Mouse (Mus musculus): ENCODE results near the gene Pard6a. TPM values are rescaled to one million over a fixed set of nuclear protein-coding genes. Genes with fewer than 3 reads are reported as not detected.
A peak's percentile ranks its signal among the peaks of the same experiment; 100 is the strongest.

The Pard6a gene
- 15.6 and 16.1 TPM in 2 replicates for polyA plus RNA-seq (2014; fragmentation: Nextera tagmentation; extraction: Ambion mirVana)

DNA sequence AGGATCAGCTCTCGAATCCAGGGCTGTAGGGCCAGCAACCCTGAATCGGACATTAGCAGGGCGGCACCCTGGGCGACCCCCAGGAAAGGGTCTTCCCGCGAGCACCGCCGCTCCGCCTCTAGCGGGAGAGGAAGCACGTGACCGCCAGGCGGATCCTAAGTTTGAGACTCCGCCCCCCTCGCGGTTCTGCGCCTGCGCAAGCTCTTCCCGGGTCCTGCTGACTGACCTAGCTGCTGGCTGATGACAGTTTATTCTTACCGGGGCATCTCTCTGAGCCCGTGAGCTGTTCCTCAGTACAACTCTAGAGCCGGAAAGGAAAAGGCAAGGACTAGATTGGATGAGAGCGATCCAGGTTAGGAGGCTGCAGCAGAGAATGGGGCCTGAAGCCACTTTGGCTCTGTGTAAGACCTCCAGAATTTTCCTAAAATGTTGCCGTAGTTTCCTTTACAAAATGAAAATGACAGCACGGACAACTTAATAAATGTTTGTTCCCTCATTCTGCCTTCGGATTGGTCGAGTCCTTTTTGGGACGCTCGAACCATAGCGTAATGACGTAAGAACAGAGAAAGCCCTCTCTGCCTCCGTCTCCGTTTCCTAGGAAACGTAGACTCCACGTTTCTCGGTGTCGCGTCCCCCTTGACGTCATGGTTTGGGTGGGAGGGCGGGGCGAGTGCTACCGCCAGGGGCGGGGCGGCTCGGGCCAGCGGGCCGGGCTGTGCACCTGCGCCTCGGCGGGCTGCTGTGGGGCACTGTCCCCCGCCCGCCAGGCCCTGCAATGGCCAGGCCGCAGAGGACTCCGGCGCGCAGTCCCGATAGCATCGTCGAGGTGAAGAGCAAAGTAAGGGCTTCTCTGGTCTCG lies at the start of gene Pard6a, which contains the start of gene Acd:
Gene Pard6a (plus strand): TSS at position 183 of the 859 bp plus-strand sequence.
Gene Acd (minus strand): TSS at position 137 of the 859 bp plus-strand sequence.
- Histone ChIP-seq H3K36me3 (ENCODE audit: control insufficient read depth, insufficient read depth, low read length) (peaks cover 42% of the 10 kb centered on the region), H3K27ac (ENCODE audit: low read depth, low read length) (peak within 1 kb of the TSS; percentile 90), H3K9ac (ENCODE audit: low read depth, low read length) (peak within 1 kb of the TSS; percentile 63), H3K9me3 (ENCODE audit: control insufficient read depth, low read length) (no peaks in the 10 kb centered on the region), H3K4me3 (ENCODE audit: low read length) (peak within 1 kb of the TSS; percentile 47), H3K27me3 (ENCODE audit: control insufficient read depth, insufficient read depth, low read length) (no peaks in the 10 kb centered on the region), H3K4me2 (replicated peaks; ENCODE audit: low read depth, low read length) (peak within 1 kb of the TSS; percentile 82), H3K4me1 (ENCODE audit: control insufficient read depth, insufficient read depth, low read length) (peaks cover 15% of the 10 kb centered on the region)
- WGBS: under 1% methylated on average over 60 of the region's 60 CpGs
- peak; percentile 74 for ATAC-seq (ENCODE audit: low FRiP score, low TSS enrichment)

DNA sequence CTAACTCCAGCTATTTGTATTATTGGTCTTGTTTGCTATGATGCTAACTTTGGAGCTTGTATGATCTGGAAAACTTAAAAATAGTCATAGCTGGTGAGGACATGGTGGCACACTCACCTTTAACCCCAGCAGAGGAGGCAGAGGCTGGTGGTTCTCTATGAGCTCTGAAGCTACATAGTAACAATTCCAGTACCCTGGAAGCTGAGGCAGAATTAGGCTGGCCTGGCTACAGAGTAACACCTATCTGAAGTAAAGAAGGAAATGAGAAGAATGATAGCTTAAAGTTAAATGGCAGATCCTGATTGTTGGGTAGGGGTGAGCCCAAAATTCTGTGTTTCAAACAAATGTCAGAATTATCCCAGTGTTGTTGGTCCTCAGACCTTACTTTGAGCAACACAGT lies 43.3 kb upstream of the Pard6a start:
- H3K36me3 ChIP-seq (ENCODE audit: control insufficient read depth, insufficient read depth, low read length): peaks cover 24% of the 10 kb centered on the region
- no peaks in the 10 kb centered on the region for H3K4me1 ChIP-seq (ENCODE audit: control insufficient read depth, insufficient read depth, low read length)
- no peak for ATAC-seq (ENCODE audit: low FRiP score, low TSS enrichment)

DNA sequence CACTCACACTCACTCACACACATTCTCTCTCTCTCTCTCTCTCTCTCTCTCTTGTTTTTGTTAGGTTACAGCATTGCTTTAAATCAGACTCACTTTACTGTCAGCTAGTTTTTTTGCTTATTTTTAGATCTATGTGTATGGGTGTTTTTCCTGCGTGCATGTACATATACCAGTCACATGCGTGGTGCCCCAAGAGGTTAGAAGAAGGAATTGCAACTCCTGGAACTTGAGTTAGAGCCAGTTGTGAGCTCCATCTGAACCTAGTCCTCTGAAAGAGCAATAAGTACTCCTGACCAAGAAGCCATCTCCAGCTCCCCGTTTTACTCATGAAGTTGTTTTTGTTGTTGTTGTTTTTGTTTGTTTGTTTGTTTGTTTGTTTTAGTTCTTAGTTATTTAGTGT lies 39.8 kb upstream of the Pard6a start:
- H3K27ac ChIP-seq (ENCODE audit: low read depth, low read length): no peak overlapping the region
- H3K4me3 ChIP-seq (ENCODE audit: low read length): no peak overlapping the region
- H3K36me3 ChIP-seq (ENCODE audit: control insufficient read depth, insufficient read depth, low read length): peaks cover 25% of the 10 kb centered on the region
- H3K27me3 ChIP-seq (ENCODE audit: control insufficient read depth, insufficient read depth, low read length): no peaks in the 10 kb centered on the region
- no peak for ATAC-seq (ENCODE audit: low FRiP score, low TSS enrichment)
- H3K9ac ChIP-seq (ENCODE audit: low read depth, low read length): no peak overlapping the region
- 75% methylated on average over 3 of the region's 3 CpGs for WGBS
- no peaks in the 10 kb centered on the region for H3K9me3 ChIP-seq (ENCODE audit: control insufficient read depth, low read length)
- H3K4me1 ChIP-seq (ENCODE audit: control insufficient read depth, insufficient read depth, low read length): no peaks in the 10 kb centered on the region
- H3K4me2 ChIP-seq (replicated peaks; ENCODE audit: low read depth, low read length): no peak overlapping the region

More for the DNA sequence above, 43.3 kb upstream of the Pard6a start:
- Histone ChIP-seq H3K4me2 (replicated peaks; ENCODE audit: low read depth, low read length) (no peak overlapping the region), H3K27me3 (ENCODE audit: control insufficient read depth, insufficient read depth, low read length) (no peaks in the 10 kb centered on the region), H3K9ac (ENCODE audit: low read depth, low read length) (no peak overlapping the region), H3K4me3 (ENCODE audit: low read length) (no peak overlapping the region), H3K27ac (ENCODE audit: low read depth, low read length) (no peak overlapping the region), H3K9me3 (ENCODE audit: control insufficient read depth, low read length) (no peaks in the 10 kb centered on the region)

DNA sequence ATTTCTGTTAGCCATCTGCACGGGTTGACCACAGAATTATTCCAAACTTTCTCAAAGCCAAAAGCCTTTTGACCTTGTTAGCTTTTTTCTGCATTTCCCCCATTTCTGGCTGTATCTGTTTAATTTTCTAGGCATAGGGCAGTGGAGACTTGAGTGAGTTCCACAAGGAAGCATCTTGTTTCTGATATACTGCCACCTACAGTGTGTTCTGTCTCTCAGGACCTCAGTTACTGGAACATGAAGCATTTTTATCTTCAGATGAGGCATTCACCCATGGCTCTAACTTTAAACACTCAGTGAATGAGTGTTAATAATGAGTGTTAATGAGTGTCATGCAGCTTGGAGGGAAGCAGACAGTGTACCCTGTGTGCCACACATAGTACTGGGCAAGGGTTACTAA lies 23.1 kb upstream of the Pard6a start:
- ATAC-seq (ENCODE audit: low FRiP score, low TSS enrichment): no peak
- Histone ChIP-seq H3K4me3 (ENCODE audit: low read length) (no peak overlapping the region), H3K36me3 (ENCODE audit: control insufficient read depth, insufficient read depth, low read length) (peaks cover 95% of the 10 kb centered on the region), H3K4me1 (ENCODE audit: control insufficient read depth, insufficient read depth, low read length) (no peaks in the 10 kb centered on the region), H3K27me3 (ENCODE audit: control insufficient read depth, insufficient read depth, low read length) (no peaks in the 10 kb centered on the region), H3K9me3 (ENCODE audit: control insufficient read depth, low read length) (no peaks in the 10 kb centered on the region), H3K9ac (ENCODE audit: low read depth, low read length) (no peak overlapping the region), H3K27ac (ENCODE audit: low read depth, low read length) (no peak overlapping the region), H3K4me2 (replicated peaks; ENCODE audit: low read depth, low read length) (no peak overlapping the region)
- 71% methylated on average over 1 of the region's 1 CpGs for WGBS

DNA sequence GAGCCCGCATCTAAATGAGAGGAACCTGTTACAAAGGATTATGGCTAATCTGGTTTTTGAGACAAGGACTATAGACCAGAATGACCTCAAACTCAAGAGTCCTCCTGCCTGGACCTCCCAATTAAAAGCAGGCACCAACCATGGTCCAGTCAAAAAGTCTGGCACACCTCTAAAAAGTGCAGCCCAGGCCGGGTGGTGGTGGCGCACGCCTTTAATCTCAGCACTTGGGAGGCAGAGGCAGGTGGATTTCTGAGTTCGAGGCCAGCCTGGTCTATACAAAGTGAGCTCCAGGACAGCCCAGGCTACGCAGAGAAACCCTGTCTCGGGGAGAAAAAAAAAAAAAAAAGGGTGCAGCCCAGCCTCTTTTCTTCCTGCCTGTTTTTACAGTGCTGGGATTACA lies 15.6 kb upstream of the Pard6a start:
- no peak overlapping the region for H3K4me3 ChIP-seq (ENCODE audit: low read length)

DNA sequence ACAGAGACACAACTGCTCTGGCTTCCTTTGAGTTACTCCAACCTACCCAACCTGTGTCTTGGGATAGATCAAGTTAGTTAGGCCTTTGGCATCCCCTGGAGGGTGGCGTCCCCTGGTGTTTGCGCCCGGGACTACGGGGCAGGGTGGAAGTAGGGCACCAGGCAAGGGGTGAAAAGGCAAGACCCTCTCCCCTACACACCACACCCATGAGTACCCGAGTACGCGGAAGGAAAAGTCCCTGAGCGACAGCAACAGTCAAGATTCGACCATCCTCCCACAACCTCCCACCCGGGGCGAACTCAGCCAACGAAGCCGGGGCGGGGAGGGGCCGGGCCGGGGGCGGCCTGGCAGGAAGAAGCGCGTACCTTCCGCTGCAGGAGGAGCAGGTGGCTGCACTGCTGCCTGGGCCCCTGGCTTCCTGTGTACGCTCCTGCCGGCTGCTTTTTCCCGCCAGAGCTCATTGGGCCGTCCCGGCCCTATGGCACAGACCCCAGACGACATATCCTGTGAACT lies 15.1 kb upstream of the Pard6a start, which contains the start of gene Carmil2:
Gene Carmil2 (plus strand): TSS at position 479 of the 513 bp plus-strand sequence.
- H3K27ac ChIP-seq (ENCODE audit: low read depth, low read length): 0 out of 2 replicates have a peak within 1 kb of the TSS, but pooled peaks have one; percentile 8
- peak within 1 kb of the TSS; percentile 47 for H3K9ac ChIP-seq (ENCODE audit: low read depth, low read length)
- peak within 1 kb of the TSS; percentile 18 for H3K4me3 ChIP-seq (ENCODE audit: low read length)
- H3K4me2 ChIP-seq (replicated peaks; ENCODE audit: low read depth, low read length): peak within 1 kb of the TSS; percentile 42
- peaks cover 35% of the 10 kb centered on the region for H3K36me3 ChIP-seq (ENCODE audit: control insufficient read depth, insufficient read depth, low read length)
- H3K4me1 ChIP-seq (ENCODE audit: control insufficient read depth, insufficient read depth, low read length): 0 out of 2 replicates have a peak, but pooled peaks cover 7% of the 10 kb centered on the region
- 5% methylated on average over 26 of the region's 26 CpGs for WGBS
- H3K9me3 ChIP-seq (ENCODE audit: control insufficient read depth, low read length): no peaks in the 10 kb centered on the region
- peak; percentile 58 for ATAC-seq (ENCODE audit: low FRiP score, low TSS enrichment)
- no peaks in the 10 kb centered on the region for H3K27me3 ChIP-seq (ENCODE audit: control insufficient read depth, insufficient read depth, low read length)

More for the DNA sequence above, 15.6 kb upstream of the Pard6a start:
- Histone ChIP-seq H3K4me1 (ENCODE audit: control insufficient read depth, insufficient read depth, low read length) (0 out of 2 replicates have a peak, but pooled peaks cover 7% of the 10 kb centered on the region), H3K36me3 (ENCODE audit: control insufficient read depth, insufficient read depth, low read length) (peaks cover 40% of the 10 kb centered on the region), H3K9ac (ENCODE audit: low read depth, low read length) (no peak overlapping the region), H3K4me2 (replicated peaks; ENCODE audit: low read depth, low read length) (peak overlapping the region; percentile 42), H3K9me3 (ENCODE audit: control insufficient read depth, low read length) (no peaks in the 10 kb centered on the region), H3K27me3 (ENCODE audit: control insufficient read depth, insufficient read depth, low read length) (no peaks in the 10 kb centered on the region), H3K27ac (ENCODE audit: low read depth, low read length) (no peak overlapping the region)
- no peak for ATAC-seq (ENCODE audit: low FRiP score, low TSS enrichment)
- WGBS: 81% methylated on average over 7 of the region's 7 CpGs

DNA sequence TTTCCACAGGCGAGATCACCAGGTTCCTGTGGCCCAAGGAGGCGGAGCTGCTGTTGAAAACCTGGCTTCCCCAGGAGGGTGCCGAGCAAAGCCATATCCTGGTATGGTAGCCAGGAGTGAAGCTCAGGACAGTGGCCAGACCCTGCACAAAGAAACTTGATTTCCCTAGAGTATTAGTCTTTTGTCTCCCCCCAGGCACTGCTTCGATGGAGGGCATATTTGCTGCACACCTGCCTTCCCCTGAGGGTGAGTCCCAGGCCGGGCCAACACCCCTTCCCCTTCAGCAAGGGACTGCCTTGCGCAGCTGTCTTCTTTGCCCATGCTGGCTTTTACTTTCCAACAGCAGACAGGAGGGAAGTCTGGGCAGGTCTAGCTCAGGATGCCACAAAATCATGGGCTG lies 14.4 kb upstream of the Pard6a start:
- ATAC-seq (ENCODE audit: low FRiP score, low TSS enrichment): no peak
- WGBS: 61% methylated on average over 6 of the region's 6 CpGs
- Histone ChIP-seq H3K27me3 (ENCODE audit: control insufficient read depth, insufficient read depth, low read length) (no peaks in the 10 kb centered on the region), H3K4me3 (ENCODE audit: low read length) (no peak overlapping the region), H3K4me1 (ENCODE audit: control insufficient read depth, insufficient read depth, low read length) (0 out of 2 replicates have a peak, but pooled peaks cover 7% of the 10 kb centered on the region), H3K36me3 (ENCODE audit: control insufficient read depth, insufficient read depth, low read length) (peaks cover 28% of the 10 kb centered on the region), H3K4me2 (replicated peaks; ENCODE audit: low read depth, low read length) (no peak overlapping the region), H3K9ac (ENCODE audit: low read depth, low read length) (0 out of 2 replicates have a peak overlapping the region, but pooled peaks have one; percentile 47), H3K27ac (ENCODE audit: low read depth, low read length) (0 out of 2 replicates have a peak overlapping the region, but pooled peaks have one; percentile 8), H3K9me3 (ENCODE audit: control insufficient read depth, low read length) (no peaks in the 10 kb centered on the region)

DNA sequence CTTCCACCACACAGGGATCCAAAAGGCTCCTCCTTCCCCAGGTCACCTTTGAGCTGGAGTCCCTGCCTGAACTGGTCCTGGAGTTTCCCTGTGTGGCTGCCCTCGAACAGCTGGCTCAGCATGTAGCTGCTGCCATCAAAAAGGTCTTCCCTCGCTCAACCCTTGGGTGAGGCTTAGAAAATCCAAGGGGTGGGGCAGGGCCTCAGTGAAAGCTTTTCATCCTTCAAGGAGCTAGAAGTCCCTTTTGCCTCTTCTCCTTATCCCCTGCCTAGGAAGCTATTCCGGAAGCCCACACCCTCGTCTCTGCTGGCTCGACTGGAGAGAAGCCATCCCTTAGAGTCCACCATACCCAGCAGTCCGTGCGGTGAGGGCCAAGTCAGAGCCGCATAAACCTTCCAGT lies 13.4 kb upstream of the Pard6a start:
- Histone ChIP-seq H3K9me3 (ENCODE audit: control insufficient read depth, low read length) (no peaks in the 10 kb centered on the region), H3K4me2 (replicated peaks; ENCODE audit: low read depth, low read length) (no peak overlapping the region), H3K36me3 (ENCODE audit: control insufficient read depth, insufficient read depth, low read length) (peaks cover 19% of the 10 kb centered on the region; the same call in 1 of the 2 replicates), H3K27me3 (ENCODE audit: control insufficient read depth, insufficient read depth, low read length) (no peaks in the 10 kb centered on the region), H3K9ac (ENCODE audit: low read depth, low read length) (no peak overlapping the region), H3K4me3 (ENCODE audit: low read length) (no peak overlapping the region), H3K27ac (ENCODE audit: low read depth, low read length) (no peak overlapping the region), H3K4me1 (ENCODE audit: control insufficient read depth, insufficient read depth, low read length) (0 out of 2 replicates have a peak, but pooled peaks cover 7% of the 10 kb centered on the region)
- WGBS: 67% methylated on average over 8 of the region's 8 CpGs
- ATAC-seq (ENCODE audit: low FRiP score, low TSS enrichment): no peak
